Mouse (Mus musculus) thymus, adult 2 months (tissue): ENCODE data around the gene Il15ra.

Experiments used
- CTCF ChIP-seq: fragments of 200-500 bp; IDR thresholded peaks from 2 replicates; pipeline ENCODE4 v1.5.1; 2012; ENCODE audit warnings: mild to moderate bottlenecking, control low read depth, low read length, moderate library complexity, borderline replicate concordance; ENCODE audit not compliant: control insufficient read depth, poor library complexity, insufficient read depth; ENCODE audit errors: extremely low read depth
- POLR2A ChIP-seq: fragments of 200-500 bp; IDR thresholded peaks from 2 replicates; pipeline ENCODE4 v1.6.1; 2012; ENCODE audit warnings: mild to moderate bottlenecking, low read length, control low read depth, moderate library complexity; ENCODE audit not compliant: control insufficient read depth, poor library complexity, insufficient read depth; ENCODE audit errors: extremely low read depth

GRCm38 (mm10) chr2:11672144-11672543 is 32.9 kb upstream of the Il15ra start:
- TF ChIP-seq CTCF (no peak), POLR2A (no peak)
